Mouse (Mus musculus) hindbrain, postnatal 0 days (tissue): ENCODE measurements around the gene Eddm3b. TPM values are rescaled to one million over a fixed set of nuclear protein-coding genes. Genes with fewer than 3 reads are reported as not detected.

ENCODE experiments used
- ATAC-seq: fragments of 200-750 bp; cut with Nextera tagmentation; 2 replicates; pipeline ENCODE4 v1.8.0; 2017; ENCODE audit warnings: mild to moderate bottlenecking, moderate TSS enrichment, moderate library complexity
- DNase-seq: peaks from one replicate; pipeline ENCODE4 v3.0.0-alpha.2; 2015; ENCODE audit warnings: low spot score
- H3K27ac ChIP-seq: fragments of 300-500 bp; sonication (generic); 2 replicates; pipeline ENCODE4 v1.5.1; 2014; ENCODE audit warnings: mild to moderate bottlenecking
- H3K27me3 ChIP-seq: fragments of 300-500 bp; sonication (generic); 2 replicates; pipeline ENCODE4 v1.6.1; 2014; ENCODE audit warnings: low read length, mixed read lengths; ENCODE audit not compliant: insufficient read depth
- H3K36me3 ChIP-seq: fragments of 300-500 bp; sonication (generic); 2 replicates; pipeline ENCODE4 v1.6.1; 2014; ENCODE audit warnings: low read length, mixed read lengths; ENCODE audit not compliant: insufficient read depth
- H3K4me1 ChIP-seq: fragments of 300-500 bp; sonication (generic); 2 replicates; pipeline ENCODE4 v1.6.1; 2014; ENCODE audit warnings: antibody characterized with exemption, low read length, mixed read lengths; ENCODE audit not compliant: insufficient read depth
- H3K4me2 ChIP-seq: fragments of 300-500 bp; sonication (generic); 2 replicates; pipeline ENCODE4 v1.6.1; 2014; ENCODE audit warnings: low read depth, mild to moderate bottlenecking, low read length, moderate library complexity, mixed read lengths
- H3K4me3 ChIP-seq: fragments of 300-500 bp; sonication (generic); 2 replicates; pipeline ENCODE4 v1.5.1; 2014; ENCODE audit warnings: low read length
- H3K9ac ChIP-seq: fragments of 300-500 bp; sonication (generic); replicated peaks from 2 replicates; pipeline ENCODE4 v1.6.1; 2014; ENCODE audit warnings: mild to moderate bottlenecking, low read length, moderate library complexity, mixed read lengths
- H3K9me3 ChIP-seq: fragments of 300-500 bp; sonication (generic); 2 replicates; pipeline ENCODE4 v1.6.1; 2016; ENCODE audit warnings: low read length, mixed read lengths
- CTCF ChIP-seq: IDR thresholded peaks from 2 replicates; pipeline ENCODE4 v1.5.1; 2016; ENCODE audit warnings: antibody characterized with exemption, control low read depth, low read depth
- WGBS: fragments of 180-500 bp; shearing (Covaris S2); extraction: QIAGEN DNeasy Blood & Tissue Kit; methylation state at CpG from one replicate; pipeline ENCODE4 v1.1.7; 2014; 5-methylcytosine and 5-hydroxymethylcytosine counted together
- polyA plus RNA-seq: library from polyadenylated mRNA; unstranded; fragments of >200 nt; fragmentation: Nextera tagmentation; extraction: Ambion mirVana; gene quantifications from 2 replicates; pipeline ENCODE4 v1.2.1, GENCODE M21; 2015
- total RNA-seq: library from RNA; depleted of rRNA; stranded (reverse); fragments of >200 nt; gene quantifications from 2 replicates; pipeline ENCODE4 v1.2.3, GENCODE M21; 2014

The Eddm3b gene
- total and polyA plus RNA-seq, 2 experiments from 2014 or later: not detected

GRCm38 (mm10) chr14:51128775-51129623 lies 14.8 kb downstream of the Eddm3b start:
- H3K9me3 ChIP-seq: 0 out of 2 replicates have a peak, but pooled peaks cover 3% of the 10 kb centered on the region
- no peak for ATAC-seq
- 85% methylated on average over 9 of the region's 9 CpGs for WGBS

GRCm38 (mm10) chr14:51129624-51129975 lies 15.4 kb downstream of the Eddm3b start:
- Histone ChIP-seq H3K27ac (no peak overlapping the region), H3K36me3 (no peaks in the 10 kb centered on the region), H3K4me3 (no peak overlapping the region), H3K9ac (no peak overlapping the region), H3K4me1 (no peaks in the 10 kb centered on the region), H3K4me2 (no peak overlapping the region), H3K27me3 (no peaks in the 10 kb centered on the region), H3K9me3 (0 out of 2 replicates have a peak, but pooled peaks cover 3% of the 10 kb centered on the region)
- no peak for TF ChIP-seq CTCF
- 79% methylated on average over 4 of the region's 4 CpGs for WGBS
- no peak for DNase-seq
- no peak for ATAC-seq

More at GRCm38 (mm10) chr14:51128775-51129623, 14.8 kb downstream of the Eddm3b start:
- no peak for DNase-seq
- TF ChIP-seq CTCF: no peak
- H3K27ac ChIP-seq: no peak overlapping the region
- H3K4me3 ChIP-seq: no peak overlapping the region
- H3K4me1 ChIP-seq: no peaks in the 10 kb centered on the region
- no peak overlapping the region for H3K4me2 ChIP-seq
- H3K36me3 ChIP-seq: no peaks in the 10 kb centered on the region
- H3K9ac ChIP-seq: no peak overlapping the region
- H3K27me3 ChIP-seq: no peaks in the 10 kb centered on the region

- H3K27ac ChIP-seq: no peak overlapping the region
- 93% methylated on average over 9 of the region's 9 CpGs for WGBS
Observed at GRCm38 (mm10) chr14:51130315-51130940, 16.2 kb downstream of the Eddm3b start.

GRCm38 (mm10) chr14:51131086-51131815 lies 17.0 kb downstream of the Eddm3b start:
- H3K36me3 ChIP-seq: no peaks in the 10 kb centered on the region
- no peak overlapping the region for H3K9ac ChIP-seq
- no peak for DNase-seq
- ATAC-seq: no peak
- H3K27ac ChIP-seq: no peak overlapping the region
- H3K4me3 ChIP-seq: no peak overlapping the region
- H3K4me2 ChIP-seq: no peak overlapping the region
- H3K4me1 ChIP-seq: no peaks in the 10 kb centered on the region
- no peaks in the 10 kb centered on the region for H3K9me3 ChIP-seq
- H3K27me3 ChIP-seq: no peaks in the 10 kb centered on the region
- no peak for TF ChIP-seq CTCF
- WGBS: 80% methylated on average over 7 of the region's 7 CpGs

More at GRCm38 (mm10) chr14:51130315-51130940, 16.2 kb downstream of the Eddm3b start:
- Histone ChIP-seq H3K27me3 (no peaks in the 10 kb centered on the region), H3K4me2 (no peak overlapping the region), H3K9ac (no peak overlapping the region), H3K4me3 (no peak overlapping the region), H3K4me1 (no peaks in the 10 kb centered on the region), H3K9me3 (0 out of 2 replicates have a peak, but pooled peaks cover 1% of the 10 kb centered on the region), H3K36me3 (no peaks in the 10 kb centered on the region)
- TF ChIP-seq CTCF: no peak
- DNase-seq (no peak), ATAC-seq (no peak)

- Histone ChIP-seq H3K4me1 (no peaks in the 10 kb centered on the region), H3K9ac (no peak overlapping the region), H3K27me3 (no peaks in the 10 kb centered on the region), H3K27ac (no peak overlapping the region), H3K4me2 (no peak overlapping the region), H3K9me3 (no peaks in the 10 kb centered on the region), H3K4me3 (no peak overlapping the region), H3K36me3 (no peaks in the 10 kb centered on the region)
- 91% methylated on average over 4 of the region's 4 CpGs for WGBS
- DNase-seq: no peak
- TF ChIP-seq CTCF: no peak
- no peak for ATAC-seq
Observed at GRCm38 (mm10) chr14:51132372-51132771, 18.1 kb downstream of the Eddm3b start.

- TF ChIP-seq CTCF: no peak
- H3K36me3 ChIP-seq: no peaks in the 10 kb centered on the region
- H3K9me3 ChIP-seq: no peaks in the 10 kb centered on the region
- no peak overlapping the region for H3K4me2 ChIP-seq
- H3K27me3 ChIP-seq: no peaks in the 10 kb centered on the region
- ATAC-seq (no peak), DNase-seq (peak; percentile 21)
- no peak overlapping the region for H3K9ac ChIP-seq
- H3K27ac ChIP-seq: no peak overlapping the region
- WGBS: 79% methylated on average over 2 of the region's 2 CpGs
- no peaks in the 10 kb centered on the region for H3K4me1 ChIP-seq
- H3K4me3 ChIP-seq: no peak overlapping the region
Observed at GRCm38 (mm10) chr14:51140342-51140741, 26.1 kb downstream of the Eddm3b start.
